Mouse (Mus musculus) forebrain, embryonic 11.5 days (tissue): ENCODE results near the gene Uncx. TPM values are rescaled to one million over a fixed set of nuclear protein-coding genes. Genes with fewer than 3 reads are reported as not detected.
"Not testable (repeated sequence)": the region's sequence is repeated elsewhere in the genome, so short reads cannot be mapped to it uniquely, and the experiment has no call there.

Experiments used
- ATAC-seq: fragments of 200-750 bp; cut with Nextera tagmentation; replicated peaks from 2 replicates; pipeline ENCODE4 v1.8.0; 2017; ENCODE audit warnings: moderate TSS enrichment; ENCODE audit not compliant: low FRiP score
- DNase-seq: peaks from one replicate; pipeline ENCODE4 v3.0.0-alpha.2; 2017; ENCODE audit warnings: low spot score
- H3K27ac ChIP-seq: fragments of 300-500 bp; sonication (generic); 2 replicates; pipeline ENCODE4 v1.5.1; 2014; ENCODE audit warnings: low read depth, low read length
- H3K27me3 ChIP-seq: fragments of 300-500 bp; sonication (generic); 2 replicates; pipeline ENCODE4 v1.6.1; 2014; ENCODE audit warnings: mild to moderate bottlenecking, low read length, mixed read lengths; ENCODE audit not compliant: control insufficient read depth, insufficient read depth
- H3K36me3 ChIP-seq: fragments of 300-500 bp; sonication (generic); 2 replicates; pipeline ENCODE4 v1.6.1; 2014; ENCODE audit warnings: mild to moderate bottlenecking, low read length, moderate library complexity, mixed read lengths; ENCODE audit not compliant: control insufficient read depth, insufficient read depth
- H3K4me1 ChIP-seq: fragments of 300-500 bp; sonication (generic); replicated peaks from 2 replicates; pipeline ENCODE4 v1.6.1; 2014; ENCODE audit warnings: low read length, mixed read lengths; ENCODE audit not compliant: control insufficient read depth, insufficient read depth
- H3K4me2 ChIP-seq: fragments of 300-500 bp; sonication (generic); 2 replicates; pipeline ENCODE4 v1.6.1; 2014; ENCODE audit warnings: low read depth, mild to moderate bottlenecking, low read length, moderate library complexity, mixed read lengths; ENCODE audit not compliant: severe bottlenecking
- H3K4me3 ChIP-seq: fragments of 300-500 bp; sonication (generic); 2 replicates; pipeline ENCODE4 v1.5.1; 2014; ENCODE audit warnings: low read depth, low read length
- H3K9ac ChIP-seq: fragments of 300-500 bp; sonication (generic); 2 replicates; pipeline ENCODE4 v1.6.1; 2014; ENCODE audit warnings: low read length
- H3K9me3 ChIP-seq: fragments of 300-500 bp; sonication (generic); 2 replicates; pipeline ENCODE4 v1.6.1; 2016; ENCODE audit warnings: low read length, mixed read lengths; ENCODE audit not compliant: control insufficient read depth
- WGBS: fragments of 180-500 bp; shearing (Covaris S2); extraction: QIAGEN DNeasy Blood & Tissue Kit; methylation state at CpG from one replicate; pipeline ENCODE4 v1.1.7; 2014; 5-methylcytosine and 5-hydroxymethylcytosine counted together
- polyA plus RNA-seq: library from polyadenylated mRNA; unstranded; fragments of >200 nt; fragmentation: Nextera tagmentation; extraction: Ambion mirVana; gene quantifications from 2 replicates; pipeline ENCODE4 v1.2.1, GENCODE M21; 2014

Uncx gene
- polyA plus RNA-seq, 1 experiment from 2014 or later = 28.2 TPM

DNA sequence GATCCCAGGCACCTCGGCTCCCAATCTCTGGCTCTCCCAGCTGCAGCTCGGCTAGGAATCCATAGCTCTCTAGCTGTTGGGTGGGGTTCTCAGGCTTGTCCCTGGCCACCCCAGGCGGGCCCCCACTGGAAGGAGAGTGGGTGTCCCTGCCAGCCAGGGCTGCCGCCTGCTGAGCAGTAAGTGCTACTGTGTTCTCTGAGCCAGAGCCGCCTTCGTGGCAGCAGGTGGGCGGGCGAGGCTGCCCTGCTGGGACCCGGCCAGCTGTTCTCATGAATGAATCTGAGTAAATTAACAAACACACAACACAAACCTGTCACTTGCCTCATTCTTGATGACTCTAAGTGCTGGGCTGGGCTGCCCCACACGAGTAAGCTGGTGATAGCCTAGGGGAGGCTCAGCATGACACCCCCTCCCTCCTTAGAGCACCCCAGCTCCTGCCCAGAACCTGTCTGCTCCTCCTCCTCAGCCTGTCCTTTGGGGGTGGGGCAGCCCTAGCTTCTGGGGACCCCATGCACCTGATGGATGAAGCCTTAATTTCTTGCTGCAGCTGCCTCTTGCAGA lies 38.1 kb downstream of the Uncx start:
- 3% methylated on average over 10 of the region's 10 CpGs for WGBS
- Histone ChIP-seq H3K27ac (no peak overlapping the region), H3K36me3 (no peaks in the 10 kb centered on the region), H3K4me3 (no peak overlapping the region), H3K9ac (no peak overlapping the region; the same call in 1 of the 2 replicates), H3K4me1 (peaks cover 11% of the 10 kb centered on the region; the same call in 1 of the 2 replicates), H3K4me2 (0 out of 2 replicates have a peak overlapping the region, but pooled peaks have one; percentile 11), H3K9me3 (no peaks in the 10 kb centered on the region), H3K27me3 (peaks cover 55% of the 10 kb centered on the region)
- DNase-seq = peak; percentile 72
- peak; percentile 22 for ATAC-seq

DNA sequence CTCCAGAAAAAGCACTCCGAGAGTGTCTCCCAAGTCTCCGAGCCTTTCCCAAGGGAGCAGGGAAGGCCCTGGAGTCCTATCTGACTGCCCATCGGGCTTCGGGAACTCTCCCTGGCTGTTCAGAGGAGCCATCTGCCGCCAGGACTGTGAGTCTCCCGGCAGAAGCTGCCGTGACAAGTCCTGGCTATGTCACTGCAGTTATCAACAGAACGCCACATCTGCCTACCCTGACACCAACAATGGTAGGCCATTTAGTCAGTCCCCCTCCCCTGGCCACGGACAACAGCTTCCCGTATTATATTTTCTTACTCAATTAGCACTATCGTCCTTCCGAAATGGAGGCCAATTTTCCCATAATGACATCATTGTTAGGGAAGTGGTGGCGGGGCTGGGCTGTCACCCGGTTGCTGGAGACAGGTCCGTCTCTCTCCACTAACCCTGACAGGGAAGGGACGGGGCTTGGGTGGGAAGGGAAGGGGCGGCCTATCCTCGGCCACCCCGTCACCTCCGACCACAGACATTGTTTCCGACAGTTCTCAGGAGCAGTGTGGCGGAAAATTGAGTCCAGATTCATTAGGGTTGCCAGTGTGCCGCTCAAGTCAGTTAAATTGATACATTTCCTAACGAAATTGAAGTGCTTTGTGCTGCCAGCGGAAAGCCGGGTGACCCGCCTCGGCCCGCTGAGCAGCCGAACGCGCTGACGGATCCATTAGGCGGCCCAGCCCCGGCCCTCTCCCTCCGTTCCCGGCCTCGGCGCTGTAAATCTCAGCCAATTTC lies 41.9 kb downstream of the Uncx start:
- WGBS = 3% methylated on average over 39 of the region's 39 CpGs
- Histone ChIP-seq H3K4me2 (peak overlapping the region; percentile 26; the same call in 1 of the 2 replicates), H3K27ac (peak overlapping the region; percentile 8; the same call in 1 of the 2 replicates), H3K4me3 (0 out of 2 replicates have a peak overlapping the region, but pooled peaks have one; percentile 2), H3K9me3 (peaks cover 3% of the 10 kb centered on the region; the same call in 1 of the 2 replicates), H3K9ac (no peak overlapping the region), H3K36me3 (no peaks in the 10 kb centered on the region), H3K4me1 (peaks cover 11% of the 10 kb centered on the region; the same call in 1 of the 2 replicates), H3K27me3 (peaks cover 55% of the 10 kb centered on the region)
- ATAC-seq = peak; percentile 69
- peak; percentile 70 for DNase-seq

- Histone ChIP-seq H3K4me3 (no peak overlapping the region), H3K9me3 (peaks cover 3% of the 10 kb centered on the region; the same call in 1 of the 2 replicates), H3K27ac (no peak overlapping the region), H3K27me3 (peaks cover 50% of the 10 kb centered on the region), H3K4me1 (peaks cover 8% of the 10 kb centered on the region; the same call in 1 of the 2 replicates), H3K36me3 (no peaks in the 10 kb centered on the region), H3K9ac (no peak overlapping the region), H3K4me2 (peak overlapping the region; percentile 26; the same call in 1 of the 2 replicates)
- ATAC-seq = no peak
- DNase-seq = peak; percentile 66
- WGBS = 11% methylated on average over 8 of the region's 8 CpGs
Measured at GRCm38 (mm10) chr5:139585748-139586060, 42.4 kb downstream of the Uncx start.

DNA sequence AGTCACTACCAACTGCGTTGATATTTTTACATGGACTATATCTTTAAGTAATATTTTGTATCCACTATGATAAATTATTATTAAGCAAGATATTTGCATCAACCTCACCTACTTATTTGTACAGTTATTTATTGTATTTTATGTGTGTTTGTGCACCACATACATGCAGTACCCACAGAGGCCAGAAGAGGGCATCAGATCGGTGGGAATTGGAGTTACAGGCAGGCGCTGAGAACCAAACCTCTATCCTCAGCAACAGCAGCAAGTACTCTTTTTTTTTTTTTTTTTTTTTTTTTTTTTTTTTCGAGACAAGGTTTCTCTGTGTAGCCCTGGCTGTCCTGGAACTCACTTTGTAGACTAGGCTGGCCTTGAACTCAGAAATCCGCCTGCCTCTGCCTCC lies 44.2 kb downstream of the Uncx start:
- not testable (repeated sequence) for H3K27ac ChIP-seq, H3K9ac ChIP-seq, H3K4me2 ChIP-seq, H3K9me3 ChIP-seq, ATAC-seq, H3K4me1 ChIP-seq, H3K36me3 ChIP-seq, DNase-seq, H3K4me3 ChIP-seq
- peaks cover 34% of the 10 kb centered on the region for H3K27me3 ChIP-seq
- WGBS = 89% methylated on average over 4 of the region's 5 CpGs

DNA sequence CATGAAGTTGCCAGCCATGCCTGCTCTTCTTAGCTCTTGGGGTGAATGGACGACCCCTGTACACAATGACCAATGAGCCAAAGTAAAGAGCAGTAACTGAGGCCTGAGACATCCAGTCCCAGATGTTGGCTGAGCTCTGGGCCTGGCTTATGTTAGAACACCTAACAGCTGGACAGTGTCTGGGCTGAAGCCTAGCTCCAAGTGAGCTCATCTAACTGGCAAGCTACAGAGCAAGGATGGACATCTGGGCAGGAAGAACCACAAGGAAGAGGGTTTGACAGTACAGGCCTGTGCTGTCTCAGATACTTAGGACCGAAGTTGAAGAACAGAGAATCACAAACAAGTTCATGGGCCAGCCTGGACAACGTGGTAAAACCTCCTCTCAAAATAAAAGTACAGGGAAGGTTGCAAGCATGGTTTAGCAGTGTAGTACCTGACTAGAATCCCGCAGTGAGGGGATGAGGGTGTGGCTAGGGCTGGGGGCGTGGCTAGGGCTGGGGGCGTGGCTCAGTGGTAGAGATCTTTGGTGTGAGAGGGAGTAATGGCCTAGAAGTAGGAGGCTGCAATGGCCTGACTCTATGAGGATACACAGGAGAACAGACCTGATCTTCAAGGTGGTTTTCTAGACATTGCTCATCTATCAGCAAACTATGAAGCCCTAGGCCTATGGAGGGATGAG lies 47.5 kb downstream of the Uncx start:
- H3K36me3 ChIP-seq, H3K4me2 ChIP-seq, H3K4me1 ChIP-seq, DNase-seq, H3K27ac ChIP-seq, H3K9ac ChIP-seq, H3K4me3 ChIP-seq, ATAC-seq, H3K9me3 ChIP-seq: not testable (repeated sequence)
- peaks cover 11% of the 10 kb centered on the region for H3K27me3 ChIP-seq
- WGBS = 49% methylated on average over 6 of the region's 6 CpGs

DNA sequence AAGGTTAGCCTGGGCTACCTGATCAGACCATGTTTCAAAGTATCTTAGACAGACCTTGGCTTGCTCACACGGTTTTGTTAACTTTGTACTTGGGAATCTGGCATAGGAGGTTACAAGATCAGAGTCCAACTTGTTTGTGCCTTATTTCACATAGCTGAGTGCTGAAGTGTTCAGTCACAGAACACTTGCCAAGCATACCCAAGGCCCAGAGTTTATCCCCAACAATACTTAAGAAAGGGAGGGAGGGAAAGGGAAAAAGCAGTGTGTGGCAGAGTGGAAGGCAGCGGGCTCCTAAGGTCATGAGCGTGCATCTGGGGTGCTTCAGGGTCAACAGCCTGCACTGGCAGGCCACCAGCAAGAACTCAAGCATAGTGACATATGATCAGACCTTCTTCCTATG lies 48.7 kb downstream of the Uncx start:
- Histone ChIP-seq H3K4me1 (peaks cover 3% of the 10 kb centered on the region; the same call in 1 of the 2 replicates), H3K9ac (no peak overlapping the region), H3K27ac (no peak overlapping the region), H3K4me3 (no peak overlapping the region), H3K27me3 (no peaks in the 10 kb centered on the region), H3K4me2 (no peak overlapping the region), H3K36me3 (no peaks in the 10 kb centered on the region), H3K9me3 (no peaks in the 10 kb centered on the region)
- no peak for DNase-seq
- WGBS = 78% methylated on average over 3 of the region's 3 CpGs
- ATAC-seq = no peak

GRCm38 (mm10) chr5:139592850-139593249 lies 49.6 kb downstream of the Uncx start:
- Histone ChIP-seq H3K4me2 (no peak overlapping the region), H3K9ac (no peak overlapping the region), H3K27me3 (no peaks in the 10 kb centered on the region), H3K9me3 (no peaks in the 10 kb centered on the region), H3K4me3 (no peak overlapping the region), H3K27ac (no peak overlapping the region), H3K4me1 (peaks cover 3% of the 10 kb centered on the region; the same call in 1 of the 2 replicates), H3K36me3 (no peaks in the 10 kb centered on the region)
- ATAC-seq (no peak), DNase-seq (no peak)
- WGBS = 94% methylated on average over 3 of the region's 3 CpGs

GRCm38 (mm10) chr5:139593746-139594145 lies 50.5 kb downstream of the Uncx start:
- Histone ChIP-seq H3K4me1 (peaks cover 10% of the 10 kb centered on the region), H3K36me3 (no peaks in the 10 kb centered on the region), H3K27me3 (peaks cover 5% of the 10 kb centered on the region), H3K4me3 (no peak overlapping the region), H3K4me2 (no peak overlapping the region), H3K27ac (no peak overlapping the region), H3K9ac (no peak overlapping the region), H3K9me3 (no peaks in the 10 kb centered on the region)
- WGBS = 37% methylated on average over 21 of the region's 21 CpGs
- DNase-seq (no peak), ATAC-seq (no peak)
